Mouse (Mus musculus): ENCODE data around the gene Pdpk1.

DNA sequence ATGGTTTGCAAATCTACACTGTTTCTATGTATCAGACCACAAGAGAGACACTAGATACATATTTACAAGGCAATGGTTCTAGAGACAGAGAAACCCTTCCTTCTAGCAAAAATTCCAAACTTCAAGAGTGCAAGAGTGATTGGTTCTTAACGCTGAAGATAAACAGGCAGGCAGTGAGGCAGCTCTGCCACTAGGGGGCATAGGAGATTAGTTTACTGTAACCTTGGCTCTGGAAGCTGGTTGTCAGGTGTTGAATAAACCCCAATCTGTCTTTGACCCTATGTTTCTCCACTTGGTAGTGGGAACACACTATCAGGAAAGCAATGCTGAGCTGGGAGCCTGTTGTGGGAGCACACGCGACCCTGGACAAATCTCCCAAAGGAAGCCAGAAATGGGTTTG is 22.7 kb upstream of the Pdpk1 start:
- peak; percentile 96 for TF ChIP-seq CTCF (IDR thresholded peaks at IDR 0.05; ENCODE audit: low read depth)
- no peak for TF ChIP-seq EP300 (IDR thresholded peaks at IDR 0.05; ENCODE audit: low read depth)

Measured in liver, postnatal 0 days (tissue).